Mouse (Mus musculus) lung, postnatal 0 days (tissue): ENCODE data around the gene Wasl.

Experiments used
- CTCF ChIP-seq: IDR thresholded peaks from 2 replicates; pipeline ENCODE4 v1.5.1; 2016; ENCODE audit warnings: antibody characterized with exemption, mild to moderate bottlenecking
- EP300 ChIP-seq: IDR thresholded peaks from 2 replicates; pipeline ENCODE4 v1.6.1; 2016; ENCODE audit warnings: antibody characterized with exemption, mild to moderate bottlenecking, control low read depth

DNA sequence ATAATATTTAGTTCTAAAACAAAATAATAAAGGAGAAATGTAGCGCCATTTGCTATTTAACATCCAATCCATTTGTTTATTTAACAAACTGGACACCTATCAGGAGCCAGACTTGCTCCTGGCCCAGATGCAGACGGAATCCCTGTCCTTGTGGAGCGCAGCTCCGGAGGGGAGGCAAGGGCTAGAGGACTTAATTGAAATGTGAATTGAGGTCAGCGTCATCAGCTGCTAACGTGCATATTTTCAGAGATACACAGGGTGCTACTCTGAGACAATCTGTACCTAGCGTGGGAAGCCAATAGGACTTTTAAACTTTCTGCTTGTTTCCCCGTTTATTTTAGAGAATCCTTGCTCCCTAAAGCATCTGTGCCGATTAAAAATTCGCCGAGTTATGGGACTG lies 94.5 kb downstream of the Wasl start:
- no peak for TF ChIP-seq CTCF
- no peak for TF ChIP-seq EP300
